Mouse (Mus musculus): ENCODE measurements around the gene Olig3. TPM values are rescaled to one million over a fixed set of nuclear protein-coding genes. Genes with fewer than 3 reads are reported as not detected.

Gene Olig3
- not detected for total RNA-seq (2021)
- long read RNA-seq, experiment 1 = 0 reads
- long read RNA-seq, experiment 2 = 0 reads

GRCm38 (mm10) chr10:19356071-19356583 lies at the start of gene Olig3:
TSS of gene Olig3 (plus strand) at chr10:19356533.
- no peak for TF ChIP-seq CTCF (IDR thresholded peaks at IDR 0.05)
- no peak within 1 kb of the TSS for H3K27ac ChIP-seq
- intact Hi-C loops (cut with DNase I) = no loop called here
- H3K4me3 ChIP-seq = no peak within 1 kb of the TSS
- no peak for DNase-seq

GRCm38 (mm10) chr10:19309681-19310395 lies 46.5 kb upstream of the Olig3 start:
- intact Hi-C loops (cut with DNase I) = no loop called here
- no peak for DNase-seq
- no peak overlapping the region for H3K27ac ChIP-seq
- H3K4me3 ChIP-seq = no peak overlapping the region
- no peak for TF ChIP-seq CTCF (IDR thresholded peaks at IDR 0.05)

- no peak overlapping the region for H3K27ac ChIP-seq
- TF ChIP-seq CTCF (IDR thresholded peaks at IDR 0.05) = no peak
- no peak for DNase-seq
- intact Hi-C loops (cut with DNase I) = no loop called here
- no peak overlapping the region for H3K4me3 ChIP-seq
These were observed 45.9 kb upstream of the Olig3 start for GRCm38 (mm10) chr10:19310471-19310870.

- intact Hi-C loops (cut with DNase I) = no loop called here
- no peak for TF ChIP-seq CTCF (IDR thresholded peaks at IDR 0.05)
These were observed 38.1 kb upstream of the Olig3 start for GRCm38 (mm10) chr10:19317962-19318812.

GRCm38 (mm10) chr10:19321781-19322180 lies 34.6 kb upstream of the Olig3 start:
- intact Hi-C loops (cut with DNase I) = no loop called here
- no peak for TF ChIP-seq CTCF (IDR thresholded peaks at IDR 0.05)
- no peak for DNase-seq
- no peak overlapping the region for H3K4me3 ChIP-seq
- H3K27ac ChIP-seq = no peak overlapping the region

More at GRCm38 (mm10) chr10:19317962-19318812, 38.1 kb upstream of the Olig3 start:
- Histone ChIP-seq H3K4me3 (no peak overlapping the region), H3K27ac (no peak overlapping the region)
- DNase-seq = no peak

- no peak for TF ChIP-seq CTCF (IDR thresholded peaks at IDR 0.05)
- no peak overlapping the region for H3K27ac ChIP-seq
- no peak for DNase-seq
- intact Hi-C loops (cut with DNase I) = no loop called here
- no peak overlapping the region for H3K4me3 ChIP-seq
These were observed 27.0 kb upstream of the Olig3 start for GRCm38 (mm10) chr10:19329191-19329777.

GRCm38 (mm10) chr10:19333425-19333824 lies 22.9 kb upstream of the Olig3 start:
- H3K27ac ChIP-seq = no peak overlapping the region
- H3K4me3 ChIP-seq = no peak overlapping the region
- DNase-seq = no peak
- intact Hi-C loops (cut with DNase I) = no loop called here
- no peak for TF ChIP-seq CTCF (IDR thresholded peaks at IDR 0.05)

GRCm38 (mm10) chr10:19338695-19339630 lies 17.4 kb upstream of the Olig3 start:
- DNase-seq = no peak
- intact Hi-C loops (cut with DNase I) = no loop called here
- TF ChIP-seq CTCF (IDR thresholded peaks at IDR 0.05) = no peak
- Histone ChIP-seq H3K4me3 (no peak overlapping the region), H3K27ac (no peak overlapping the region)

- TF ChIP-seq CTCF (IDR thresholded peaks at IDR 0.05) = no peak
- H3K4me3 ChIP-seq = no peak overlapping the region
- no peak overlapping the region for H3K27ac ChIP-seq
- no peak for DNase-seq
- intact Hi-C loops (cut with DNase I) = no loop called here
These were observed 12.3 kb upstream of the Olig3 start for GRCm38 (mm10) chr10:19344039-19344438.

GRCm38 (mm10) chr10:19349326-19349725 lies 7.0 kb upstream of the Olig3 start:
- no peak for DNase-seq
- Histone ChIP-seq H3K27ac (no peak overlapping the region), H3K4me3 (no peak overlapping the region)
- intact Hi-C loops (cut with DNase I) = no loop called here
- no peak for TF ChIP-seq CTCF (IDR thresholded peaks at IDR 0.05)

GRCm38 (mm10) chr10:19352006-19352877 lies 4.1 kb upstream of the Olig3 start:
- DNase-seq = no peak
- Histone ChIP-seq H3K4me3 (no peak overlapping the region), H3K27ac (no peak overlapping the region)
- TF ChIP-seq CTCF (IDR thresholded peaks at IDR 0.05) = no peak
- intact Hi-C loops (cut with DNase I) = no loop called here
